14 mouse cellular contexts compared by ENCODE assay signal in the genomic region with DNA sequence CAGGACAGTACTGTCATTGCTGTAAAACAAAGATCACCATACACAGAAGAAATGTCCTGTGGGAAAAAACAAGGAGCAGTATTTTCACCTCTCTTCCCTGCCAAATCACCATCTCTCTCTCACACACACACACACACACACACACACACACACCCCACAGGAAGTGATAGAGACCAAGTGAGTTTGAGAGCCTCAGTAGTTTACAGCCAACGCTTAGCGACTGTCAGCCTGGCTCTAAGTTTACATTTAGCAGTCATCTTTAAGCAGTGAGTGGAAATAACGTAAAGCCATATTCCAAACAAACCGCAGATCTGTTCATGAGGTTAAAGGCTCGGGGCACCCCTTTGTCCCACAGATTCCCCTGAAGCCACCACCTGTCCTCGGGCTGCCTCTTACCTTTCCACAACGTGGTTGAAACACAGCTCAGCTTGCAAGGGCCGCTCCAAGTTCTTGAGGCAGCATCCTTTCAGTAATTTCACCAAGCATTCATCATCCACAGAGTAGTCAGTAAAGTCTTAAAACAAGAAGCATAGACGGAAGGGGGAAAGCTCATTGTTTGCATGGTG.
DNase-seq lines count a peak whose midpoint lies in the region; ATAC-seq and TF ChIP-seq lines count a peak whose summit lies in the region.
"Had no signal": no experiment of that assay in that cellular context is flagged by ENCODE, and none has a peak within 500 bp of the region (broad histone marks: within the 10 kb centered on the region; RNA-seq: fewer than 3 reads in every experiment).

No protein-coding gene starts in this region.

- H3K4me1 ChIP-seq in intestine, embryonic 15.5 days (replicated peaks): 0 out of 2 replicates have a peak, but pooled peaks cover 5% of the 10 kb centered on the region
- peaks cover 6% of the 10 kb centered on the region for H3K4me1 ChIP-seq in intestine, embryonic 16.5 days (ENCODE audit: control insufficient read depth, insufficient read depth, low read length)
- peaks cover 41% of the 10 kb centered on the region for H3K4me1 ChIP-seq in embryonic facial prominence, embryonic 13.5 days
- peaks cover 25% of the 10 kb centered on the region for H3K4me1 ChIP-seq in limb, embryonic 13.5 days
- H3K4me1 ChIP-seq in midbrain, postnatal 0 days (ENCODE audit: insufficient read depth, low read length): no peaks in the 10 kb centered on the region
- H3K4me1 ChIP-seq: liver, embryonic 12.5 days had no signal

- DNase-seq in cerebellum, adult 8-10 months: peak; percentile 42
- DNase-seq in thymus, postnatal 14 days: no peak
- no peak for DNase-seq in midbrain, postnatal 0 days (ENCODE audit: low spot score)
- DNase-seq: embryo, embryonic 11 days; kidney, adult 11 months; thymus, postnatal 25 days had no signal

- H3K4me3 ChIP-seq in intestine, embryonic 15.5 days (replicated peaks): no peak overlapping the region
- H3K4me3 ChIP-seq in intestine, embryonic 16.5 days (ENCODE audit: low read length): no peak overlapping the region
- H3K4me3 ChIP-seq in embryonic facial prominence, embryonic 13.5 days: no peak overlapping the region
- H3K4me3 ChIP-seq in limb, embryonic 13.5 days: no peak overlapping the region
- no peak overlapping the region for H3K4me3 ChIP-seq in midbrain, postnatal 0 days (ENCODE audit: low read depth, low read length)
- H3K4me3 ChIP-seq: liver, embryonic 12.5 days had no signal

- WGBS in intestine, embryonic 15.5 days: 41% methylated on average over 9 of the region's 9 CpGs
- WGBS in intestine, embryonic 16.5 days: 34% methylated on average over 9 of the region's 9 CpGs
- 66% methylated on average over 9 of the region's 9 CpGs for WGBS in embryonic facial prominence, embryonic 13.5 days
- 65% methylated on average over 9 of the region's 9 CpGs for WGBS in limb, embryonic 13.5 days
- 86% methylated on average over 9 of the region's 9 CpGs for WGBS in midbrain, postnatal 0 days

- H3K9me3 ChIP-seq in intestine, embryonic 15.5 days: no peaks in the 10 kb centered on the region
- H3K9me3 ChIP-seq in intestine, embryonic 16.5 days (ENCODE audit: control insufficient read depth, low read length): no peaks in the 10 kb centered on the region
- no peaks in the 10 kb centered on the region for H3K9me3 ChIP-seq in embryonic facial prominence, embryonic 13.5 days
- H3K9me3 ChIP-seq in limb, embryonic 13.5 days: no peaks in the 10 kb centered on the region
- H3K9me3 ChIP-seq in midbrain, postnatal 0 days (ENCODE audit: low read length): no peaks in the 10 kb centered on the region
- H3K9me3 ChIP-seq: liver, embryonic 12.5 days had no signal

- H3K9ac ChIP-seq in intestine, embryonic 15.5 days: no peak overlapping the region
- no peak overlapping the region for H3K9ac ChIP-seq in intestine, embryonic 16.5 days (ENCODE audit: low read depth, low read length)
- H3K9ac ChIP-seq in embryonic facial prominence, embryonic 13.5 days: 0 out of 2 replicates have a peak overlapping the region, but pooled peaks have one; percentile 23
- no peak overlapping the region for H3K9ac ChIP-seq in limb, embryonic 13.5 days
- H3K9ac ChIP-seq in midbrain, postnatal 0 days (replicated peaks; ENCODE audit: low read length, poor library complexity, severe bottlenecking): no peak overlapping the region
- H3K9ac ChIP-seq: liver, embryonic 12.5 days had no signal

- 0 out of 2 replicates have a peak overlapping the region, but pooled peaks have one; percentile 17 for H3K4me2 ChIP-seq in intestine, embryonic 15.5 days (replicated peaks)
- no peak overlapping the region for H3K4me2 ChIP-seq in intestine, embryonic 16.5 days (ENCODE audit: low read depth, low read length)
- no peak overlapping the region; the same call in 1 of the 2 replicates for H3K4me2 ChIP-seq in embryonic facial prominence, embryonic 13.5 days
- 0 out of 2 replicates have a peak overlapping the region, but pooled peaks have one; percentile 0 for H3K4me2 ChIP-seq in limb, embryonic 13.5 days (replicated peaks)
- H3K4me2 ChIP-seq in midbrain, postnatal 0 days (ENCODE audit: low read depth, low read length, poor library complexity, severe bottlenecking): no peak overlapping the region
- H3K4me2 ChIP-seq: liver, embryonic 12.5 days had no signal

- no peak for ATAC-seq in intestine, embryonic 15.5 days
- no peak; the same call in 1 of the 2 replicates for ATAC-seq in intestine, embryonic 16.5 days
- ATAC-seq in embryonic facial prominence, embryonic 13.5 days (ENCODE audit: insufficient number of reproducible peaks, insufficient read depth, low FRiP score, low TSS enrichment, low read depth): no peak
- ATAC-seq in limb, embryonic 13.5 days (ENCODE audit: low FRiP score, low read depth): no peak
- no peak for ATAC-seq in midbrain, postnatal 0 days (ENCODE audit: low FRiP score)
- ATAC-seq: activated CD4-positive, CD25-positive, alpha-beta regulatory T cell, adult 4 months; CD4-positive, CD25-positive, alpha-beta regulatory T cell, adult 4 months; liver, embryonic 12.5 days had no signal

- H3K36me3 ChIP-seq in intestine, embryonic 15.5 days: no peaks in the 10 kb centered on the region
- no peaks in the 10 kb centered on the region for H3K36me3 ChIP-seq in intestine, embryonic 16.5 days (ENCODE audit: control insufficient read depth, insufficient read depth, low read length)
- no peaks in the 10 kb centered on the region for H3K36me3 ChIP-seq in embryonic facial prominence, embryonic 13.5 days
- no peaks in the 10 kb centered on the region for H3K36me3 ChIP-seq in limb, embryonic 13.5 days
- peaks cover 12% of the 10 kb centered on the region for H3K36me3 ChIP-seq in midbrain, postnatal 0 days (ENCODE audit: insufficient read depth, low read length)
- H3K36me3 ChIP-seq: liver, embryonic 12.5 days had no signal

- no peaks in the 10 kb centered on the region for H3K27me3 ChIP-seq in intestine, embryonic 15.5 days (replicated peaks)
- no peaks in the 10 kb centered on the region for H3K27me3 ChIP-seq in intestine, embryonic 16.5 days (replicated peaks; ENCODE audit: control insufficient read depth, insufficient read depth, low read length)
- H3K27me3 ChIP-seq in embryonic facial prominence, embryonic 13.5 days: no peaks in the 10 kb centered on the region
- H3K27me3 ChIP-seq in limb, embryonic 13.5 days: no peaks in the 10 kb centered on the region
- no peaks in the 10 kb centered on the region for H3K27me3 ChIP-seq in midbrain, postnatal 0 days (ENCODE audit: insufficient read depth, low read length)
- H3K27me3 ChIP-seq: liver, embryonic 12.5 days had no signal

- no peak for TF ChIP-seq CTCF in midbrain, postnatal 0 days (IDR thresholded peaks at IDR 0.05)

- H3K27ac ChIP-seq in intestine, embryonic 15.5 days: peak overlapping the region; percentile 56; the same call in 1 of the 2 replicates
- H3K27ac ChIP-seq in intestine, embryonic 16.5 days (ENCODE audit: low read length): no peak overlapping the region
- peak overlapping the region; percentile 73 for H3K27ac ChIP-seq in embryonic facial prominence, embryonic 13.5 days
- peak overlapping the region; percentile 6; the same call in 1 of the 2 replicates for H3K27ac ChIP-seq in limb, embryonic 13.5 days
- no peak overlapping the region for H3K27ac ChIP-seq in midbrain, postnatal 0 days (ENCODE audit: low read depth, low read length)
- H3K27ac ChIP-seq: liver, embryonic 12.5 days; macrophage had no signal

Comparison
In these comparisons a context has a peak if more than half of its experiments do, and no peak if none do; other contexts are left out.
1. H3K27ac ChIP-seq: peak in intestine, embryonic 15.5 days (single experiment), embryonic facial prominence, embryonic 13.5 days (single experiment) and limb, embryonic 13.5 days (single experiment); none in intestine, embryonic 16.5 days (single experiment) and midbrain, postnatal 0 days (single experiment).
2. H3K4me2 ChIP-seq: peak in intestine, embryonic 15.5 days (single experiment) and limb, embryonic 13.5 days (single experiment); none in intestine, embryonic 16.5 days (single experiment), embryonic facial prominence, embryonic 13.5 days (single experiment) and midbrain, postnatal 0 days (single experiment).